Mouse (Mus musculus) intestine, postnatal 0 days (tissue): ENCODE measurements around the gene Hoxb4. TPM values are rescaled to one million over a fixed set of nuclear protein-coding genes. Genes with fewer than 3 reads are reported as not detected.

Experiments
- ATAC-seq: fragments of 200-750 bp; cut with Nextera tagmentation; 2 replicates; pipeline ENCODE4 v1.8.0; 2017; ENCODE audit warnings: mild to moderate bottlenecking, moderate TSS enrichment, moderate library complexity
- H3K27ac ChIP-seq: fragments of 300-500 bp; sonication (generic); 2 replicates; pipeline ENCODE4 v1.5.1; 2014; ENCODE audit warnings: mild to moderate bottlenecking, low read depth, low read length, moderate library complexity
- H3K27me3 ChIP-seq: fragments of 300-500 bp; sonication (generic); replicated peaks from 2 replicates; pipeline ENCODE4 v1.6.1; 2014; ENCODE audit warnings: low read length, mixed read lengths; ENCODE audit not compliant: control insufficient read depth, insufficient read depth
- H3K36me3 ChIP-seq: fragments of 300-500 bp; sonication (generic); 2 replicates; pipeline ENCODE4 v1.6.1; 2014; ENCODE audit warnings: mild to moderate bottlenecking, moderate library complexity; ENCODE audit not compliant: control insufficient read depth, insufficient read depth
- H3K4me1 ChIP-seq: fragments of 300-500 bp; sonication (generic); replicated peaks from 2 replicates; pipeline ENCODE4 v1.6.1; 2014; ENCODE audit warnings: antibody characterized with exemption, low read length, mixed read lengths; ENCODE audit not compliant: control insufficient read depth, insufficient read depth
- H3K4me2 ChIP-seq: fragments of 300-500 bp; sonication (generic); replicated peaks from 2 replicates; pipeline ENCODE4 v1.6.1; 2014; ENCODE audit warnings: low read depth, mild to moderate bottlenecking, moderate library complexity
- H3K4me3 ChIP-seq: fragments of 300-500 bp; sonication (generic); 2 replicates; pipeline ENCODE4 v1.5.1; 2014; ENCODE audit warnings: low read depth, low read length
- H3K9ac ChIP-seq: fragments of 300-500 bp; sonication (generic); 2 replicates; pipeline ENCODE4 v1.6.1; 2014; ENCODE audit warnings: mild to moderate bottlenecking, low read depth, low read length
- H3K9me3 ChIP-seq: fragments of 300-500 bp; sonication (generic); 2 replicates; pipeline ENCODE4 v1.6.1; 2016; ENCODE audit warnings: mixed run types; ENCODE audit not compliant: control insufficient read depth
- CTCF ChIP-seq: sonication (generic); IDR thresholded peaks from 2 replicates; pipeline ENCODE4 v1.5.1; 2016; ENCODE audit warnings: low read depth, mild to moderate bottlenecking, control low read depth, antibody characterized with exemption, moderate library complexity
- WGBS: fragments of 180-500 bp; shearing (Covaris S2); extraction: QIAGEN DNeasy Blood & Tissue Kit; methylation state at CpG from one replicate; pipeline ENCODE4 v1.1.7; 2014; 5-methylcytosine and 5-hydroxymethylcytosine counted together
- polyA plus RNA-seq: library from polyadenylated mRNA; unstranded; fragments of >200 nt; fragmentation: Nextera tagmentation; extraction: Ambion mirVana; gene quantifications from 2 replicates; pipeline ENCODE4 v1.2.1, GENCODE M21; 2015

Gene Hoxb4
- polyA plus RNA-seq, 1 experiment from 2014 or later, result 1.1 TPM

- Histone ChIP-seq H3K36me3 (no peaks in the 10 kb centered on the region), H3K4me2 (no peak overlapping the region), H3K9ac (no peak overlapping the region), H3K9me3 (no peaks in the 10 kb centered on the region), H3K4me3 (no peak overlapping the region), H3K4me1 (no peaks in the 10 kb centered on the region; the same call in 1 of the 2 replicates), H3K27me3 (peaks cover 99% of the 10 kb centered on the region), H3K27ac (no peak overlapping the region)
- WGBS, result 15% methylated on average over 10 of the region's 10 CpGs
- no peak for TF ChIP-seq CTCF
- ATAC-seq, result no peak
Measured at GRCm38 (mm10) chr11:96274428-96274827, 43.6 kb upstream of the Hoxb4 start.

- ATAC-seq, result no peak
- H3K27me3 ChIP-seq, result peaks cover 98% of the 10 kb centered on the region
- H3K36me3 ChIP-seq, result no peaks in the 10 kb centered on the region
- no peak for TF ChIP-seq CTCF
- WGBS, result 28% methylated on average over 4 of the region's 4 CpGs
- H3K27ac ChIP-seq, result no peak overlapping the region
- H3K4me1 ChIP-seq, result no peaks in the 10 kb centered on the region; the same call in 1 of the 2 replicates
- H3K9ac ChIP-seq, result no peak overlapping the region
- H3K9me3 ChIP-seq, result no peaks in the 10 kb centered on the region
- H3K4me3 ChIP-seq, result no peak overlapping the region
- H3K4me2 ChIP-seq, result no peak overlapping the region
Measured at GRCm38 (mm10) chr11:96275896-96276295, 42.2 kb upstream of the Hoxb4 start.

- no peak overlapping the region for H3K27ac ChIP-seq
- no peak for TF ChIP-seq CTCF
- peaks cover 91% of the 10 kb centered on the region for H3K27me3 ChIP-seq
- no peak overlapping the region; the same call in none of the 2 replicates for H3K4me3 ChIP-seq
- no peak overlapping the region for H3K9ac ChIP-seq
- ATAC-seq, result 0 out of 2 replicates have a peak, but pooled peaks have one; percentile 6
- H3K36me3 ChIP-seq, result no peaks in the 10 kb centered on the region
- 5% methylated on average over 35 of the region's 35 CpGs for WGBS
- H3K4me1 ChIP-seq, result no peaks in the 10 kb centered on the region
- peak overlapping the region; percentile 44 for H3K4me2 ChIP-seq
- no peaks in the 10 kb centered on the region for H3K9me3 ChIP-seq
Measured at GRCm38 (mm10) chr11:96277151-96278044, 40.7 kb upstream of the Hoxb4 start.

- no peaks in the 10 kb centered on the region for H3K36me3 ChIP-seq
- H3K4me1 ChIP-seq, result no peaks in the 10 kb centered on the region
- ATAC-seq, result no peak
- H3K27ac ChIP-seq, result no peak overlapping the region
- H3K4me3 ChIP-seq, result peak overlapping the region; percentile 9; the same call in 1 of the 2 replicates
- H3K9ac ChIP-seq, result no peak overlapping the region
- TF ChIP-seq CTCF, result no peak
- H3K9me3 ChIP-seq, result no peaks in the 10 kb centered on the region
- WGBS, result 19% methylated on average over 14 of the region's 14 CpGs
- peak overlapping the region; percentile 45 for H3K4me2 ChIP-seq
- H3K27me3 ChIP-seq, result peaks cover 82% of the 10 kb centered on the region
Measured at GRCm38 (mm10) chr11:96278324-96278723, 39.7 kb upstream of the Hoxb4 start.

GRCm38 (mm10) chr11:96278773-96279172 lies 39.3 kb upstream of the Hoxb4 start:
- Histone ChIP-seq H3K27ac (no peak overlapping the region), H3K9me3 (no peaks in the 10 kb centered on the region), H3K4me3 (0 out of 2 replicates have a peak overlapping the region, but pooled peaks have one; percentile 9), H3K27me3 (peaks cover 82% of the 10 kb centered on the region), H3K4me2 (peak overlapping the region; percentile 45; the same call in 1 of the 2 replicates), H3K4me1 (no peaks in the 10 kb centered on the region), H3K9ac (no peak overlapping the region), H3K36me3 (no peaks in the 10 kb centered on the region)
- under 1% methylated on average over 9 of the region's 9 CpGs for whole genome bisulfite sequencing
- peak; percentile 61 for ATAC-seq
- peak; percentile 92 for TF ChIP-seq CTCF

GRCm38 (mm10) chr11:96279421-96280233 lies 38.4 kb upstream of the Hoxb4 start:
- Histone ChIP-seq H3K9me3 (no peaks in the 10 kb centered on the region), H3K4me2 (peak overlapping the region; percentile 40), H3K4me3 (no peak overlapping the region), H3K4me1 (no peaks in the 10 kb centered on the region), H3K36me3 (no peaks in the 10 kb centered on the region), H3K9ac (no peak overlapping the region), H3K27me3 (peaks cover 81% of the 10 kb centered on the region), H3K27ac (no peak overlapping the region)
- no peak for ATAC-seq
- WGBS, result 9% methylated on average over 31 of the region's 31 CpGs
- TF ChIP-seq CTCF, result no peak
